Mouse (Mus musculus) right cerebral cortex, adult 18-20 months (tissue): ENCODE data around the gene Prkar2b.
A peak's percentile ranks its signal among the peaks of the same experiment; 100 is the strongest.
"Not testable (repeated sequence)": the region's sequence is repeated elsewhere in the genome, so short reads cannot be mapped to it uniquely, and the experiment has no call there.

ENCODE experiments used
- DNase-seq: peaks from one replicate; pipeline ENCODE4 v3.0.0; 2022; ENCODE audit warnings: mixed read lengths

Gene Prkar2b

DNA sequence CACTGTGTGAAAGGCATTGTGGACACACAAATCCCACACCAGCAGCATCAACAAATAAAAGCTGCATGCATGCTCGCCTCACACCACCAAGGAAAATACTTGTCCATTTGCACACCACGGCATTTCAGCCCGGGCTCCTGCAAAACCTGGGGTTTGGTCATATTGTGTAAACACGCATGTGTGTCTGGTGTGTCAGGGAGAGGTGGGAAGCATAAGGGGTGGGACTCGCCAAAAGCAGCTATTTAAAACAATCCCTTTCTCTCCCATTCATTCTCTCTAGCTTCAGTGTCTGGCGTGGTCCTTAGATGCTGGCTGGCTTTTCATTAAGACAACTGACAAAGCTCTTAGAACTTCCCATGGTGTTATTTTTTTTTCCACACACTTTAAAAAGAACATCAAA is 1.4 kb downstream of the Prkar2b start:
- DNase-seq, result peak; percentile 20

DNA sequence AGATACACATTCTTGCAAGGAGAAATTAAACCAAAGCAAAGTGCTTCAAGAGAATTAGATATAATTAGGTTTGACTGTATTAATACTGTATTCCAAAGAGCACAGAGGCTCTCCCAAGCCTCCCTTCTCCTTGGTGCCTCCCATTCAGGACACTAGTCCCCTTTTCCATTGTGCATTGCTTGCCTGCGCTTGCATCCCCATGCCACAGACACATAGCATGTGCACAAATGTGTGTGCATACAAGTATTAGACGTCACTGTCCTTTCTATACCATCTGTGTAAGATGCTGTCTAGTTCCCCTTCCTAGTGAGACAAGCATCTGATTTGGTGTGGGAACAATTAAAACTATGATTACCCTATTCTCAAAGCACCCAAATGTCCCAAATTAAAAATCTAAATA is 2.0 kb downstream of the Prkar2b start:
- DNase-seq, result no peak

DNA sequence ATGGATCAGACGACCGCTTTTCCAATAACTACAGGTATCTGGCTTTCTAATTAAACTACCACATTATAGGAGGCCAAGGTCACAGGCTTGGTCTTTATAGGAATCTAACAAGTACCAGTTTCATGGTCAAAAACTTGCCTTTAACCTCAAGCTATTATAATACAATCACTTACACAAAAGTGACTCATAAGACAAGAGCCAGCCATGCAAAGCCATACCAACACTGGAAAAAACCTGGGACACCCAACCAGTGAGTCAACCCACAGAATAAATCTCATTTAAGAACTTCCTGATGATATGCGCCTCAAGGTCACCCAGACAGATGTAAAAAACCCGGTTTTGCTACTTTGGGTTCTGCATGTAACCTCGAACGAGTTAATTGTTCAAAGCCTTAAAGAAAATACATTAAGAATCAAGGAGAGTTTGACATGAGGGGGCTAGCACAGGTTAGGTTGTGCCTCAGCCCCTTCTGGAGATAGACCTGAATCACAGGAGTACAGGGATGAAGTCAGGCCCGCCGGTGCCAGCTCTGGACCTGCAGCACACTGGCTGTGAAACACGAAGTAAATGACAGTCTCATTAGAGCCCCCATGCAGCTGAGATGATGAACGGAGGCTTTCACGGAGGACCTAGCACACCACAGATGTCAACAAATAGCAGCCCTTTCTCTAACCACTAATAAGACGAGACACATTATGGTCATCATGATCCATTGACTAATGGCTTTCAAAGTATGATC is 3.5 kb downstream of the Prkar2b start:
- DNase-seq, result no peak

DNA sequence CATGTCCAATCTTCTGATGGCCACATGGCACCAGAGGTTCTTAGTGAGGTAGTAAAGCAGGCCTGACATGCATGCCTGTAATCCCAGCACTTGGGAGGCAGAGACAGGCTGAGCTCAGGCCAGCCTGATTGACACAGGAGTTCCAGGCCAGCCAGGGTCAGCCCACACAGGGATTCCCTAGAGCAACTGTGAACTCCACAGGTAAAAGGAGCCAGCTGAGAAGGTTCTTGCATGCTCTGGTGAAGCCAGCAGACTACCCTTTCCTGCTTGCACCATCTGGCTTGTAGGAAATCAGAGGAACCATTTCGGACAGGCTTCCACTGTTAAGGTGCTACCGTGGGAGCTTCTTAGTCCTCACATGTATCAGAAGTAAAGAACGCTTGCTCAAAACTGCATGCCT is 5.3 kb downstream of the Prkar2b start:
- DNase-seq, result no peak

DNA sequence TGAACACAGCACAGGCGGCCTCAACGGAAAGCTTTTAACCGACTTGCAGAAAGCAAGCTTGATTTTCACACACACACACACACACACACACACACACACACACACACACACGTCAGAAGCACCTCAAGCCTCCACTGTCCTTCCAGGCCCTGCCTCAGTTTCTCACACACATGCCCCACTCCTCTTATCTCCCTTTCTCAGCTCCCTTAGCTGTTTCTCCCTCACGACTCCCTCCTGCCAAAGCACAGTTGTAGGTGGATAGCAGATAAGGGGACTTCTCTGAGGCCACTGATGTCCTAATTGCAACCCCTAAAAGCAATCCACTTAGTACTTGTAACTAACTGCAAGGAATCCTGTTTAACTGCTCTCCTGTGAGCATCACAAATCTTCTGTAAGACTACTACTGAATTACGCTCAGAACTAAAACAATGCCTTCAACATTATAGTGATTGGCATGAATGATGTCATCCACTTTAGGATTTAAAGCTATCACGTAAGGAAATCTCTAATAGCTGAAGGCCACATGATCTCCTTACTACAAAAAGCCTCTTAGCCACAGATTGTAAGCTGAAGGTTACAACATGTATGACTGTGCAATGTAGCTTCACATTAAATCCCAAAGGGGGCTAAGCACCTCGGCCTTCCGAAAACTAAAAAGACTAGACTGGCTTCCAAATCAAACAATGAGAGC is 6.5 kb downstream of the Prkar2b start:
- no peak for DNase-seq

DNA sequence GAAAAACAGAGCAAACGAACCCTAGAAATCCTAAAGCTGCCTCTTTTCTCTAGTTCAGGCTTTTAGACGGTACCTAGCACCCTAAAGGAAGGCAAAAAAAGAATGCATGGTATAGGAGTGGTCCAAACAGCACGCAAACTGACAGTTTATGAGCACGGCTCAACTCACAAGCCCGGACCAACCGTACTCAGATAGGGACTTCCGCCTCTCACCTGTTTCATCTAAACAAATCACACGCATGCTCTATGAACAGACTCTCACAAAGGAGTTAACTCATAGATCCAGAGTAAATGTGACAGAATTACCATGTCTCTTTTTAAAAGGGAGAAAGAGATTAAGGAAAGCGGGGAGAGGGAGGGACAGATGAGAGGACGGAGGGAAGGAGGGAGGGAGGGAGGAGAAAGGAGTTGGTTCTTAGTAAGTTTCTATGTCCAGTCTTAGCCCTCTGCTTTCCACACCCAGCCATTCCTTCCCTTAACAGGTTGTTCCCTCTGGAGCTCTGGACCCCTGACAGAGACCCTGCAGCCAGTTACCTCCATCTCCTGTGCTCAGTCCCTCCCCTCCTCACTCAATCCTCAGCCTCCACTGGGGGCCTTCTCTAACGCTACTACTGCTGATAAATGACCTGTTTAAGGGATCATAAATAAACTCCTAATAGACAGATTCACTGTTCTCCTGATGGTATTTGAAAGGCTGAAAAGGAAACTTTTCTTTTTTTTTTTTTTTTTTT is 7.3 kb downstream of the Prkar2b start:
- DNase-seq, result no peak

DNA sequence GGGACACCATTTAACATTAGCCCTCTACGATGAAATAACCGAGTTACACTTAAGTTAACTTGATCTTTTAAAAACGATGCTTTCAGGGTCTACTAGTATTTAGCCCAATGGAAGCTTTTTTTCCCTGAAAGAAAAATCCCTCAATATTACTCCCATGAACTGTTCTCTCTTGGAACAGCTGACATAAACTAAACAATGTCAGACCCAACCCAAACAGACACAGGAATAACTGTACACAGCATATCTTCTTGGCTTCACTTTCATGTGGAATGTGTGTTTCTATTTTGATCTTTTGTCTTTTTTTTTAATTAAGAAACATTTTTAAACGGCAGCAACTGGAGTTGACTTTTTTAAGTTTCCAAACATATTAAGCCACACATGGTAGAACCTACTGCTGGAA is 8.2 kb downstream of the Prkar2b start:
- no peak for DNase-seq

DNA sequence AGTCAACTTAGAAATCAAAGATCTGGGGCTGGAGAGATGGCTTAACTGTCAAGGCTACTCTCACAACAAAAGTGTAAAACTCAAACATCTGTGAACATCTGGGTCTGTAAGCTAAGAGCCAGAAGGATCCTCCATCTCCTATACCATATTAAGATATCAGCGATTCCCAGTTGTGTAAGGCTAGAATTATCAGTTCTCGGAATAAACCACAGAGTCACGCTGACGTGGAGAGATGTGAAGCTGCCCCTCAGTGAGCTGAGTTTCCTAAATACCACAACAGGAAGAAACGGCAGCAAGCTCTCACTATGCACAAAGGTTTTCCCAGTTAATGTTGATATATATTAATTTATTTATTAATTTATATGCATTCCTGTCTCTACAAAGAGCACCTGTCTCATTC is 10.9 kb downstream of the Prkar2b start:
- DNase-seq, result no peak

DNA sequence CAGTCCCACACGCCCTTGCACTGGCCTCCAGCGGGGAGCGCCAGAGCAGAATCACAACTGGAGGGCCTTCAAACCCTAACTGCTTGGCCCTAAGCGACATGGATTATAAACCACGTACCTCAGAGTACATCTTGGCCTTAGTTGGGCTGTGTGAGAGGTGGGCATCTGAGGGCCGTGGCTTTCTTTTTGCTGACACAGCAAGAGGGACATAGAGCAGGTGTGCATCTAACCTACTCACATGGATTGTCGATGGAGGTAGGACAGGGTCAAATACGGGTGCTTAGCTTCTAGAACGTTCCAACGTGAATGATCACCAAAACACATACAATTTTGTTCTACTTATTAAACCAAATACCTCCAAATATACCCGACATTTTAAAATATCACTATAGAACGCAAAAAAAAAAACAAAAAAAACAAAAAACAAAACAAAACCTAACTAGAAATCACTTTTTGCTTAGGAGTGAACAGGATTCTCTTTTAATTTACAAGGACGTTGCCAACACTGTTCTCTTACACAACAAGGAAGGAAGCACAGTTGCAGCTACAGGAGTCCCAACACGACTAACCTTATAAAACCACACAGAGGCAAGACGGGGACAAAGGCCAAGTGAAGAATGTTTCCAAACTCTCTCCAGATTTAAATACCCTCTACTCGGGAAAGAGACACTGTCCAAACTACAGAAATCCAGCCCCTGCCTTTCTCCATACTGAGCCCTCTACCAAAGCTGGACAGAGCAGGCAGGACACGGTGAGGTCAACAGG is 15.3 kb downstream of the Prkar2b start:
- no peak for DNase-seq

DNA sequence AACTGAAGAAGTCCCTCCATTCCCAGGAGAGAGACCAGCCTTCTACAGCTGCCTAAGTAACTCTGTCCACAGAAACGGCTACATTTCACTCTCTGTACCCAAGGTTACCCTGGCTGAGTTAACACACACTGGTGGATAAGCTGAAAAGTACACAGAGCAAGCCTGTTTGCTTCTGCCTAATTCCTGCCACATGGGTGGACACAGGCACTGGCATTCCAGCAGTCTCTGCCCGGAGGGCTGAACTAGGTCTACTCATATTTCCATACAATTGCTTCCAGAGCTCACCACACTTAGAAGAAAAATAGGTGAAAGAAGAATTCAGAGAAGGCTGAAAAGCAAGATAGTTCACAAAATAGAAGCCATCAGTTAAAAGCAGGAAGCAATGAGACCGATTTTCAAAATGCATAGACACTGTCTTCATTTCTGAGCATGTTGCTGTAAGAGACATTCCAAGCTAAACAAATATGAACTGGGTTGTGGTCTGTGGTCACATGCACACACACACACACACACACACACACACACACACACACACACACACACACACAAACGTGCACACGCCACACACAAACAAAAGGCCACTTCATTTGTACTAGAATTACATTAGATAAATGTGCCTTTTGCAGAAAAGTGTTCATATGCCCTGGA is 16.5 kb downstream of the Prkar2b start:
- no peak for DNase-seq

DNA sequence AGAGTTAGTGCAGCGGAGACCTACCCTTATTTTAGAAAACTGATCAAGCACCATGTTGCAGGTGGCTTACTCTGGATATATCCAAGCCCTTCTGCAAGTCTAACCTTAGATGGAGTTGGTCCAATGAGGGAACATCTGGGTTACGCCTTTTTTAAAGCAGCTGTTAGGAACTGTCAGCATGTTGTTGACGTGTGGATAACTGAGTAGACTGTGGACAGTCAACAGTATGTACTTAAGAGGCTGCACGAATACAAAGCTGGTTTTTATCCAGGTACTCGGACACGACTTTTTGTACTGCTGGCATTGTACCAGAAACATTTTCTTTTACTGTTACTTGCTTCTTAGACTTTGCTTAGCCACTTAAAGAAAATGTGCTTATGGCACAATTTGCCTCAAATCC is 27.6 kb downstream of the Prkar2b start:
- no peak for DNase-seq

DNA sequence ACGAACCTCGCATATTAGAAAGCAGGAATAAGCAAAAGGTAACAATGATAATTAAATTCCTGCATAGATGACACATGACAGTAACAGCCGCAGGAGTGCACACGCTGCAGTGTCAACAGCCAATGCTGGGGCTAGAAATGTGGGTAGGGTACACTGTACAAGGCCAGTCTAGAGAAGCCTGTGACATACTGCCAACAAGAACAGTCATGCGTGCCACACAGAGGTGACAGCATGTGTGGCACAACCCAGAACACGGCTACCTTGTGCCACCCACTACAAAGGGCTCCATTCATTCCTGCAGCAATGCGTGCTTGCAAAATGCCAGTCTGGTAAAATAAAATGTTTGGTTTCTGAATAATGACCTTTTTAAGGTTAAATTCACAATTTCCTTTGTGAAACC is 28.2 kb downstream of the Prkar2b start:
- no peak for DNase-seq

DNA sequence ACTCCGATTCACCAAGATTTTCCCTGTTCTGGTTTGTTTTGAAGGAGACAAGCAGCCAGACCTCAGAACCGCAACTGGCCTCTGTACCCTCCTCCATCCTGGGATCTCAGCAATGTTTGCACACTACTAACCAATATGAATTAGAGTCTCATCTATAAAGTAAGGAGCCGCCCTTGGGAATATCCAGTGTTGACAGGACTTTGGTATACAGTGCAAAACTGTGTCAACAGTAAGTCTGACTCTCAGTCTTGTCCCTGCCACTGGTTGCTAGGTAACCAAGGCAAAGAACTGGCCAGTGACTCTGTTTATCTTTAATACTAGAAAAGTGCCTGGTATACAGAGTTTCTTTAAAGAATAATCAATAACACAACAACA is 42.7 kb downstream of the Prkar2b start:
- DNase-seq, result no peak

DNA sequence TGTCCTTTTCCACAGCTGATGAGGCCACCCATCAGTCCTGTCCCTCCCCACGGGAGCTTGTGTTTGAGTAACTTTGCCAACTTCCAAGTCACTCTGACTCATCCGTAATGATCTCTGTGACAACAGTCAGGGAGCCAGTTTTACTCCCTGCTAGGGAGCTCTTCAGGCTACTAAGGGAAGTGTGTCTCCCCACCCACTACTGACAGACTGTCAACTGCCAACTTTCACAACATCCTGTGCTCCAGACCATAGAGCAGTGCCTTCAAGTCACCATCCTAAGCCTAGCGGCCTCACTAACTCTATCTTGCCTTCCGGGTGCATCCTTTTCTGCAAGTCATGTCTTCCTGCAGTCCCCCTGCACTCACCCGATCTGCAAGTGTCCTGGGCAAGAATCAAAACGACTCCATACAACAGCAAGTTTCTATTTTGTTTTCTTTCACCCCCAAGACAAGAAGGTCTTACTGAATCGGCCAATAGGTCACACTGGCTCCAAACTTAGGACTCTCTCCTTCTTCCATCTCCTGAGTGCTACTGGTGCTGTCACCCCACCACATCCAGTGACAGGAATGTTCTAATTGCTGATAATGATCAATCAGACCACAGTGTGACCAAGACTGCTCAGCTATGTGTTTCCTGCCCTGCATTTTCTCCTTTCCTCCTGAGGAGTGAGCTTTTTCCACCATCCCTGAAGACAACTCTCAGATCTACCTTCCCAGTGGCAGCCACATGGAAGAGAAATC is 43.3 kb downstream of the Prkar2b start:
- DNase-seq, result peak; percentile 51

DNA sequence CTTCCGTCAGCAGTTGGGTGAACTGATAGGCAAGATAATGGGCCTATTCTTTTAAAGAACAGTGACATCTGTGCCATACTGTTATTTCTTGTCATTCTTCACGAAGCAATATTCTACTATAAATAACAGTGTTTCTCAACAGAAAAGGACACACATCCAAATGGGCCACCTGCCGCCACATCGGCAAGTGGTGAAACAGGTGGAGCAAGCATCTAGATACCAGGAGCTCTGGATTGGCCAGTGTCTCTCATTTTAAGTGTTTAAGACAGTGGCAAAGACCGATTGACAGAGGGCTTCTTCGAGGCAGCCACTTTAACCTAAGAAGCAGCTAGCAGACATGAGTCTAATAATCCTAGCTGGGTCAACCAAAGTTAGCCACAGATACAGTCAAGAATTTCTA is 44.6 kb downstream of the Prkar2b start:
- DNase-seq, result no peak

DNA sequence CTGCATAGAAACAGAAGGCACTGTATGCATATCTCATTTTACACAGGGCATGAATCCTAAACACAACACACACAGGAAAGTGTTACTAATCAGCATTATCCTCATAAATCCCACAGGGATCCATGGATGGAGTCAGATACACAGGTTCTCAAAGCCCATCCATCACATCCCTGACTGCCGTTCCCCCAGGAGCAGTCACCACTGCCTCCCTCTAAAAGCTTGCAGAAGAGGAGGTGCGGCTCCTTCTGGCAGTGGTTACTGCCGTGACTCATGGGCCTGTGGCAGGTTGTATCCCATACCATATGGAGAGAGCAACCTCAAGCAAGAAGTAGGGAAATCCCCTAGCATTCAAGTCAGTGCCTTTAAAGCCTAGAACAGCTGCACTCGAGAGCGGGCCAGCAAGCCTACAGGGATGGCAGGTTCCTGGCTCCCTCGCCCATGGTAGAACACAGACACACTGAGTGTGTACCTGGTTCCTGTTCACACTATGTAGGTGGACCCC is 45.8 kb downstream of the Prkar2b start:
- peak; percentile 66 for DNase-seq

DNA sequence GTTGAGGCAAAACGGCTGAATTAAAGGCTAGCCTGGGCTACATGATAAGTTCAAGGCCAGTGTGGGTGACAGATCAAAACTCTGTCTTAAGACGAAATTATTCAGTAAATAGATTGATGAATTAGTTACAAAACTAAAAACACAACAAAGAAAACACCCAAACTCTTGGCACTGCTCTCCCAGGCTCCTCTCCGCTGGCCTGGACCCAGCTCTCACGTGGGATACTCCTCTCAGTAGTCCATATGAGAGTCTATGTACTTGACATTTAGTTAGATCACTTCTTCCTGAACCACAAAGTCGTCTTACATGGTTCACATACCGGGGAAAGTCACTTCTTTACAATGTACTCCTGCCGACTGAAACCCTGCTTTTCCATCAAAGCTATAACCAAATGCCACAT is 46.3 kb downstream of the Prkar2b start:
- DNase-seq, result no peak

DNA sequence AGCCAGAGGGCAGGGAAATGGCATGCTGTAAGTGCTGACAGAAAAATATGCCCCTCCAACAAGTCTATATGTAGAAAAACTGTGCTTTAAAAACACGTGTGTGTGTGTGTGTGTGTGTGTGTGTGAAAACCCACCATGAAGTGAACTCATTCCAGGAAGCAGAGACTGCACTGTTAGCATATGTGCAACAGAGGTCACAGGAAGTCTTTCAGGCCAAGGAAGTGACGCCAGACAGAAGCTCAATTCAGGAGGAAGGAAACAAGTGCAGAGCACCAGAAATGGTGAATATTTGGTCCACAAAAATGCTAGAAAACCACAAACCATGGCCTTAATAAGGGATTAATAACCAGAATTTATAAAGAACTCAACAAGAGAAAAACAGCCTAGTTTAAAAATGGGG is 48.9 kb downstream of the Prkar2b start:
- DNase-seq, result no peak

DNA sequence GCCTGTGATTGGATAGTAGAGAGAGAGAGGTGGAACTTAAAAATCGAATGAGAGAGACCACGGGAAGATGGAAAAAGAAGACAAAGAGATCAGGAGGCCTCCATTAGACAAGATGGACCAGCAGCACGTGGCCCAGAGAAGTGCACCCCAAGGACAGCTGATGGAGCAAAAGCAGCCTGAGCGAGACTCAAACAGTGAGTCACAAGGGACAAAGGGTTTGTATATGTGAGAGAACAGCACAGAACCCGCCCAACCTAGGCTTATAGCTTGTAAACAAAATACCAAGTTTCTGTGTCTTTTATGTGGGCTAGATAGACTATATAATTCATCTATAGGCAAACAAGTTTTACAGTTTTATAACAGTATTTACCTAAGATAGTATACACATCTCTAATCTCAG is 50.0 kb downstream of the Prkar2b start:
- DNase-seq, result no peak

DNA sequence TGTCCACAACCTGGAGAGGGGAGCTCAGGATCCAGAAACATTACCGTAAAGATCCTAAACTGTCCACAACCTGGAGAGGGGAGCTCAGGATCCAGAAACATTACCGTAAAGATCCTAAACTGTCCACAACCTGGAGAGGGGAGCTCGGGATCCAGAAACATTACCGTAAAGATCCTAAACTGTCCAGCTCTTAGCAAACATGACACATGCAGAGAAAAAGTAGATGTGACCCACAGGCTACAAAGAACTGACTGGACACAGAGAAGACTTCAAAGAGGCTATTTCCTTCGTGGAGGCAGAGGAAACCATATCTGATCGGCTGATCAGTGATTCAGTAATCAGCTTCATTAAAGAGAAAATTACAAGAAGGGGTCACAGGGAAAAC is 51.1 kb downstream of the Prkar2b start:
- DNase-seq, result not testable (repeated sequence)

DNA sequence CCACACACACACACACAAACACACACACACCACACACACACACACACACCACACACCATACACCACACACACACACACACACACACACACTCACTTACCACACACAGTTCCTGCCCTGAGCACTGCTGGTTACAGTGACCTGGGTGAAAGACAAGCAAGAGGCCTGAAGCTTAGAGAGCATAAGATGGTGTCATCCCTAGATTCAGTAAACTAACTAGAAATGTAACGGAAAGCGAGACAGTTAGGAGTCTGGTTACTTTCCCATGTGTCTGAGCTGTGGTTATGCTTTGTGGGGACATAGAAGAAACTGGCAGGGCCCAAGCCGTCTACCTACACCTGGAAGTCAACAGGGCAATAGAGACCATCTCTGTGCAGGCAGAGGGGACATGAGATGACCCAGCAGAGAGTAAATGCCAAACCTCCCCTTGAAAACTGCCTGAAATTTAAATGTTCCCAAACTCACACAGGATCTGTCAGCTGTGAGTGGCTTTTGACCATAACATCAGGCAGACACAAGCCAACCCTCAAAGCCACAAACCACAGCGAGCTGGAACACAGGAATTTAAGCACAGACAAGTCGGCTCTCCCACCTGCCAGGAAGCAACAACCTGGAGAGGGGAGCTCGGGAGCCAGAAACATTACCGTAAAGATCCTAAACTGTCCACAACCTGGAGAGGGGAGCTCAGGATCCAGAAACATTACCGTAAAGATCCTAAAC is 51.7 kb downstream of the Prkar2b start:
- DNase-seq, result no peak
